Mouse (Mus musculus): ENCODE measurements around the gene Mindy1.

Gene Mindy1

GRCm38 (mm10) chr3:95294316-95294715, 13.2 kb downstream of the Mindy1 start:
- DNase-seq (ENCODE audit: low read depth, low spot score) = no peak

DNA sequence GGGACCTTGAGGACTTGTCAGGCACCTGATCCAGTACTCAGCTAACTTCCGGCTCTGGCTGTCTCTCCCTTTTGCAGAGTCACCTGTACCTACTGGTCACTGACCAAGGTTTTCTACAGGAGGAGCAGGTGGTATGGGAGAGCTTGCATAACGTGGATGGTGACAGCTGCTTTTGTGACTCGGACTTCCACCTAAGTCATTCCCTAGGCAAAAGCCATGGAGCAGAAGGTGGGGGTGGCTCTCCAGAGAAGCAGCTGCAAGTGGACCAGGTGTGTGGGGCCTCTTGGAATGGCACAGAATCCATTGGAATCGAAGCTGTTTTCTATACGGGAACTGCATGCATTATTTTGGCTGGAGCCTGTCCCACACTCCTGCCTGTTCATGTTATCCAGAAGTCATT, 13.6 kb downstream of the Mindy1 start:
- DNase-seq (ENCODE audit: low read depth, low spot score) = no peak

GRCm38 (mm10) chr3:95295321-95296102, 14.4 kb downstream of the Mindy1 start:
- DNase-seq (ENCODE audit: low read depth, low spot score) = no peak

DNA sequence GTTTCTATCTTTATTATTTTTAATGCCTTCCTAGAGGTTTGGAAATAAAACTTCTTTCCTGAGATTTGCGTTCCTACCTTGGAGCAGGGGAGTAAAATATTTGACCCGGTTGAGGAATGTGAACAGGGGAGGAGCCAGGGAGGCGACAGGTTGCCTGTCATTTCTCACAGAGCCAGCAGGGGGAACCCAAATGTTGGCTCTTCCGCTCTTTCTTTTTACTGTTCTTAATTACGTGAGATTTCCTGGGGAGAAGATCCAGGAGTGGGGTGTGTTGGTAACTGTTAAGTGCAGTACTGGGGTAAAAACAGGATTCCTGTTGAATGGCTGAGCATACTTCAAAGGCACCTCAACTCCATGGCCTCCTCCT, 14.9 kb downstream of the Mindy1 start:
- no peak for DNase-seq (ENCODE audit: low read depth, low spot score)

DNA sequence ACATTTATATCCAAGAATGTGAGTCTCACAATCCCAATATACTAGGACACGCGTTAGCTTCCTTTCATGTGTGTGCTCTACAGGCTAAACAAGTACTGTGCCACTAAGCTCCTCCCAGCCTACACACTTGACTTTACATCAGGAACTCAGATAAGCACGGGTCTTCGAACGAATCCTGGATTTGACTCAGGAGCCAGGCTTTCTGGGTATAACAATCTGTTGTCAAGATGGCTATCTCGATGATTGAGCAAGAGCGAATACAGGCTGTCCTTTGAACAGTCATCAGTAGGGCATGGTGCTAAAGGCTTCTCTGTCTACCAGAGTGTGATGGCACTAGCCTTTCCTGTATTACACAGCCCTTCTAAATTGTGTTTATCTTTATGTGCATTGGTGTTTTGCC, 16.9 kb downstream of the Mindy1 start:
- DNase-seq (ENCODE audit: low read depth, low spot score) = no peak

- no peak for DNase-seq (ENCODE audit: low read depth, low spot score)
Measured at GRCm38 (mm10) chr3:95301204-95301796, 20.2 kb downstream of the Mindy1 start.

- DNase-seq (ENCODE audit: low read depth, low spot score) = no peak
Measured at GRCm38 (mm10) chr3:95306244-95306643, 25.1 kb downstream of the Mindy1 start.

- no peak for DNase-seq (ENCODE audit: low read depth, low spot score)
Measured at GRCm38 (mm10) chr3:95307100-95307499, 26.0 kb downstream of the Mindy1 start, which contains the start of gene Anxa9. Gene Anxa9 (minus strand): TSS chr3:95307176.

- DNase-seq (ENCODE audit: low read depth, low spot score) = no peak
Measured at GRCm38 (mm10) chr3:95310496-95310895, 29.4 kb downstream of the Mindy1 start.

DNA sequence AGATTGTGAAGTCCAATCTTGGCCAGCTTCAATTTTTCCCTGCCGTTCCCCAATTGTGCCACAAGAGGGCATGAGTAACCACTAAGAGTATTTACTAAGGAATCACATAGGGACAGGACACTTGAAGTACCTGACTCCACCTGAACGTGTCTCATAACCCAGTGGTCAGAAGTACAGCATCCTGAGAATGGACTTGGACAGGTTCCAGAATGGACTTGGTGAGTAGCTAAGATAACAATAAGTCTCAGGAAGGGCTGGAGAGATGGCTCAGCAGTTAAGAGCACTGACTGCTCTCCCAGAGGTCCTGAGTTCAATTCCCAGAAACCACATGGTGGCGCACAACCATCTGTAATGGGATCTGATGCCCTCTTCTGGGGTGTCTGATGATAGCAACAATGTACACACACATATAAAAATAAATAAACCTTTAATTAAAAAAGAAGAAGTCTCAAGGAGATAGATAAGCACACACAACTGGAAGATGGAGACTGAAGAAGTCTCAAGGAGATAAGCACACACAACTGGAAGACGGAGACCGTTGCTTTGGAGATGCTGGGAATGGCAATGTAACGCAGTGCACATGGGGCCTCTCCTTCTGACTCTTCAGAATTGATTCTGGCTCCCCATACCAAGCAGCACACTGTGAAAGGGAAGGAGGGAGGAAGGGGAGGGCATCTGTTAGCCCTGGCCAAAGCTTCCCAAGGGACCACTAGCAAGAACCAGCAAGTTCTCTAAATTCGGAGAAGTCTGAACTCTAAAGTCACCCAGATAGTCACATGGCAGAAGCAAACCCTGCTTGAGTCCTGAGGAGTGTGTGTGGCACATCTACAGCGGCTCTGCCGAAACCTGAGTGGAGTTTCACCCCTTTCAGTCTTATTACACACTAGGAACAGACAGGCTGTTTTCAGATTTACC, 30.1 kb downstream of the Mindy1 start:
- peak; percentile 56 for DNase-seq (ENCODE audit: low read depth, low spot score)

DNA sequence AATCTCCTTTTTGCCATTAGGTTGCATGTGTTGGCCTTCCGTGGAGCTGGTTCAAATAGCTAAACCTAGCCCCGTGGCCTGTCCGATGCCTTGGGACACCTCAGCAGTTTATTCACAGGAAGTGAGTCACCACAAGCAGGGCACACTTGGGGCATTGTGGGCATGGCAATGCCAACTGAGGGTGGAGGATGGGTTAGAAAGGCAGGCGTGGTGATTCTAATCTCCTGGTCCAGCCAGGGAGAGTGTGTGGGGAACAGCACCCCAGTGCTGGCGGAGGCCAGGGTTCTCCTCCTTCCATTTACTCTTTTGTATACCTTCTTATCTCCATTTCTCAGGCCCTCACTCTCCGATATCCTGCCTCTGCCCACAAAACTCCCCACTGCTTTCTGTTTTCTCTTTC, 31.5 kb downstream of the Mindy1 start:
- DNase-seq (ENCODE audit: low read depth, low spot score) = no peak

- DNase-seq (ENCODE audit: low read depth, low spot score) = no peak
Measured at GRCm38 (mm10) chr3:95313476-95313875, 32.3 kb downstream of the Mindy1 start.

- no peak for DNase-seq (ENCODE audit: low read depth, low spot score)
Measured at GRCm38 (mm10) chr3:95314075-95314474, 32.9 kb downstream of the Mindy1 start.

DNA sequence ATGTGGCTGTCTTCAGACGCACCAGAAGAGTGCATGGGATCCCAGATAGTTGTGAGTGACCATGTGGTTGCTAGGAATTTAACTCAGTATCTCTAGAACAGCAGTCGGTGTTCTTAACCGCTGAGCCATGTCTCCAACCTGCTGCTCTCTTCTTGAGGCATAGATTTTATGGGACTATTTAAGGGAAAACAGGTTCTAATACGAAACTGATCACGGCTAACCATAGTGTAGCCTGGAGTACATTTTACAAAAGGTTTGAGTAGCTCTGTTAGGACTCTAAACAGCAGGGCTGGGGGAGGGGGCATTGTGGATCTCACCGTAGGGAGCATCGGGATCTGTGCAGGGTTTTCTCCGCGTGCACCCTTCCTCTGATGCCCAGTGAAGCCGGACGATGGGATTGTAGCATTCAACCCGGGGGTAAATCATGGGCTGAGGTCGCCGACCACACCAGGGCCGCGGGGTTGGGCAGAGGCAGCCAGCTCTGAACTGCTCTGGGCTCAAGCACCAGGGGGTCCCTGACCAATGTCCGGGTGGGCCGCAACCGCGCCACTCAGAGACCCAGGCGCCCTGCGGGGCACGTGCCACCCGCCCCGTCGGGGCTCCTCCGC, 33.4 kb downstream of the Mindy1 start, which contains the start of gene Cers2:
Cers2 (plus strand) TSS at position 306 of the 608 bp plus-strand sequence.
- DNase-seq (ENCODE audit: low read depth, low spot score) = no peak

- peak; percentile 78 for DNase-seq (ENCODE audit: low read depth, low spot score)
Measured at GRCm38 (mm10) chr3:95315094-95315843, 34.1 kb downstream of the Mindy1 start.

DNA sequence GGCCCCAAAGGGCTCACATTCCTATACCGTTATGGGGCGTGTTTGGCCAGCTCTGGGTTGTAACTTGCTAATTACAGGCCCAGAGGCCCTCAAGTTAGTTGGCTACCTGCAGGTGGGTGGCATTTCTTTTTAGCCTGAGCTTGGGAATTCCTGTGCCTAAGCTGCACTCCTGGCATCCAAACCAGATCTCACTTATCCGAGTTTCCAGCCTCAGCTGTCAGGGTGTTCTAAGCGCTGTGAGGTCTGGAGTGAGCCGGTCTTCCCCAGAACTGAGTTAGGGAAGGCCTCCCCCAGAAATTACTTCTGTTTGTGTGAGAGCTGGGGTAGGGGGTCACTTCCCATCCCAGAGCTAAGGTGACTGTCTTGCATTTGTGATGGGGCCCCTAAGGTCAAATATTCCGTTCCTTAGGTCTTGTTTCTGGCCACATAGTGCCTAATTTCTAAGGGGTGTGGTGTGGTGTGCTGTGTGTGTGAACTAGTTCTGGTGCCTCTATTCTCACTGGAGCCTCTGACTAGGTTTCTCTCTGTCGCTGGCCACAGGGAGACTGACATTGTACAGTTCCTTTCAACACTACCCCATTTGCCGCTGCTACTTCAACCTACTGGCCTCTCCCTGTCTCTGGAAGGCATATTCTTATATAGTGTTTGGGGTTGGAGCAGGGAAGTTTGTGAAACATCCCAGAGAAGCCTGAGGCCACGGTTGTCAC, 34.9 kb downstream of the Mindy1 start:
- DNase-seq (ENCODE audit: low read depth, low spot score) = no peak

DNA sequence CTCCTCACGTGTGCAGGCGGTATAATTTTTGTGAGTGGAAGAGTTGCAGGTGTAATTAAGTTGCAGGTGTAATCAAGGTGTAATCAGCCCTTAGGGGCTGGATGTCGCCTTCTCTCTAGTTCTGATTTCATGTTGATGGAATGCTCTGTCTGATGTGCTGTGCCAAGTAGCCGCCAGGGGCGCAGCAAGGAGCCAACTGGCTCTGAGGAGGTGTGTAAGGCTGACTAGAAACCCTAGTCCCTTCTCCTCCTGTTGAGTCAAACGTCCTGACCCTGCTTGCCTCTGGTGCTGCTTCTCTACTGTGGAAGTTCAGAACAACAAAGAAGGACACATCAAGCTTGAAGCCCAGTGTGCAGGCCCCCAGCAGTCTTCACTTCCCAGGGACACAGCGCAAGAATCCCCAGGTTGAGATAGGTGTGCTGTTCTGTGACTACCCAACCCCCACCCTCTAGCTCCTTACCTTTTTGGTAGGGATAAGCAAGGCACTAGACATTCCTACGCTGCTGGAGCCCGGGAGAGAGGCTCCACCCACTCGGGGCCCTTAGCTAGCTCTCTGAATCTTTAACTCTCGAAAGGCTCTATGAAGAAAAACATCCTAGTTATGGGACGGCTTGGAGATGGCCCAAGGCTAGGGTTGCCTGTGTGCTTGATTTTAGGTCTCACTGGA, 36.4 kb downstream of the Mindy1 start:
- DNase-seq (ENCODE audit: low read depth, low spot score) = no peak

DNA sequence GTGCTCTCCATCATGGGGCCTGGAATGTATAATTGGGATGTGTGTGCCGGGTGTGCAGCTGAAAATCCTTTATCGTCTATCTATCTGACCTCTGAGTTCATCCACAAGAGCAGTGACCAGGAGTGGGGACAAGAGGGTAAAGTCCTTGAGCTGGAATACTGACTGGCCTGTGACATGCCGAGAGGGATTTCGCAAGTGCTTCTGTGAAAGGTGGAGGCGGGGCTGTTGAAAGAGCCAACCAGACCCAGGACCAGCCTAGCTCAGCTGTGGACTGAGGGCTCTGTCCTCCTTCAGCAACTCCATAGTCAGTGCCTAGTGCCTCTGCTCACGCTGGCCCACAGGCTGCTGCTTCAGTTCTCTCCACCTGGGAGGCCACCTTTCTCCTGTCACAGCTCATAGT, 37.4 kb downstream of the Mindy1 start:
- no peak for DNase-seq (ENCODE audit: low read depth, low spot score)

DNA sequence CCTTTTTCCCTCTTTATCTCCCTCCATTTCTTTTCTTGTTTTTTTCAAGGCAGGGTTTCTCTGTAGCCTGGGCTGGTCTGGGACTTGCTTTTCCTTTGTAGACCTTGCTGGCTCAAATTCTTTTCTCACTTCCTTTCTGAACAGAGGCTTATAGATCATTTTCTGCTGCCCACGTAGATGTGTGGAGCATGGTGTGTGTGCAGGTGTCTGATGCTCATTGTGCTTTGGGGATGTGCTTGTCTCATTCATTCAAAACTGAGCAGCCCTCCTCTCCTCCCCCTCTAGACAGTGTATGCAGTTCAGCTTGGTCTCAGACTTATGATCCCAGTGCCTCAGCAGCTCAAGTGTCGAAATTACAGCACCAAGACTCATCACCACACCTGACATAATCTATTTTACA, 38.0 kb downstream of the Mindy1 start:
- no peak for DNase-seq (ENCODE audit: low read depth, low spot score)

Data from embryo, embryonic 11.5 days (tissue).